Mouse (Mus musculus) lung, postnatal 0 days (tissue): ENCODE results near the gene Gm37240. TPM values are rescaled to one million over a fixed set of nuclear protein-coding genes. Genes with fewer than 3 reads are reported as not detected.

Experiments used
- ATAC-seq: fragments of 200-750 bp; cut with Nextera tagmentation; 2 replicates; pipeline ENCODE4 v1.8.0; 2017; ENCODE audit warnings: moderate library complexity
- DNase-seq: peaks from one replicate; pipeline ENCODE4 v3.0.0-alpha.2; 2016; ENCODE audit warnings: low spot score
- H3K27ac ChIP-seq: fragments of 300-500 bp; sonication (generic); 2 replicates; pipeline ENCODE4 v1.5.1; 2014; ENCODE audit warnings: antibody characterized with exemption, mild to moderate bottlenecking, low read length, mixed read lengths
- H3K27me3 ChIP-seq: fragments of 300-500 bp; sonication (generic); replicated peaks from 2 replicates; pipeline ENCODE4 v1.6.1; 2014; ENCODE audit warnings: low read length, mixed read lengths; ENCODE audit not compliant: insufficient read depth
- H3K36me3 ChIP-seq: fragments of 300-500 bp; sonication (generic); 2 replicates; pipeline ENCODE4 v1.6.1; 2014; ENCODE audit warnings: low read length, mixed read lengths; ENCODE audit not compliant: insufficient read depth
- H3K4me1 ChIP-seq: fragments of 300-500 bp; sonication (generic); 2 replicates; pipeline ENCODE4 v1.6.1; 2014; ENCODE audit warnings: antibody characterized with exemption, low read depth, low read length, mixed read lengths; ENCODE audit not compliant: insufficient read depth
- H3K4me2 ChIP-seq: fragments of 300-500 bp; sonication (generic); replicated peaks from 2 replicates; pipeline ENCODE4 v1.6.1; 2014; ENCODE audit warnings: low read depth, mild to moderate bottlenecking, low read length, moderate library complexity, mixed read lengths
- H3K4me3 ChIP-seq: fragments of 300-500 bp; sonication (generic); 2 replicates; pipeline ENCODE4 v1.5.1; 2014; ENCODE audit warnings: low read depth, low read length
- H3K9ac ChIP-seq: fragments of 300-500 bp; sonication (generic); replicated peaks from 2 replicates; pipeline ENCODE4 v1.6.1; 2014; ENCODE audit warnings: low read depth, mild to moderate bottlenecking
- H3K9me3 ChIP-seq: fragments of 300-500 bp; sonication (generic); 2 replicates; pipeline ENCODE4 v1.6.1; 2016; ENCODE audit warnings: low read length, mixed read lengths
- CTCF ChIP-seq: IDR thresholded peaks from 2 replicates; pipeline ENCODE4 v1.5.1; 2016; ENCODE audit warnings: antibody characterized with exemption, mild to moderate bottlenecking
- EP300 ChIP-seq: IDR thresholded peaks from 2 replicates; pipeline ENCODE4 v1.6.1; 2016; ENCODE audit warnings: antibody characterized with exemption, mild to moderate bottlenecking, control low read depth
- WGBS: fragments of 180-500 bp; shearing (Covaris S2); extraction: QIAGEN DNeasy Blood & Tissue Kit; methylation state at CpG from one replicate; pipeline ENCODE4 v1.1.7; 2014; 5-methylcytosine and 5-hydroxymethylcytosine counted together
- polyA plus RNA-seq: library from polyadenylated mRNA; unstranded; fragments of >200 nt; fragmentation: Nextera tagmentation; extraction: Ambion mirVana; gene quantifications from 2 replicates; pipeline ENCODE4 v1.2.1, GENCODE M21; 2015

Gm37240 gene
- polyA plus RNA-seq, 1 experiment from 2014 or later = 8.9 TPM

DNA sequence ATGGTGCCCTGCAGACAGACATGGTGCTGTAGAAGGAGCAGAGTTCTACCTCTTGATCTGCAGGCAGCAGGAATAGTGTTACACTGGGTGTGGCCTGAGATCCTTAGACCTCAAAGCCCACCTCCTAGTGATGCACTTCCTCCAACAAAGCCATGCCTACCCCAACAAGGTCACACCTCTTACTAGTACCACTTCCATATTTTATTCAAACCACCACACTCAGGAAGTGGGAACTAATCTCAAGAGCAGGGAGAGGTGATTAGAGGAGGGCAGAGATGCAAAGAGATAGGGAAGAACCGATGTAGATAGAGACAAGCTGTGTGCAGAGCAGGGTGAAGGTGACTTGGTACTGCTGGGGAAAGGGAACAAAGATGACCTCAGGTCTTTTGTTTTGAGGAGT, 773.8 kb downstream of the Gm37240 start:
- Histone ChIP-seq H3K4me1 (no peaks in the 10 kb centered on the region), H3K27ac (no peak overlapping the region), H3K9ac (no peak overlapping the region), H3K4me3 (no peak overlapping the region), H3K27me3 (no peaks in the 10 kb centered on the region), H3K9me3 (no peaks in the 10 kb centered on the region), H3K36me3 (no peaks in the 10 kb centered on the region), H3K4me2 (no peak overlapping the region)
- ATAC-seq (no peak), DNase-seq (no peak)
- 64% methylated on average over 1 of the region's 1 CpGs for WGBS
- no peak for TF ChIP-seq EP300
- no peak for TF ChIP-seq CTCF

GRCm38 (mm10) chr3:85110762-85111161, 776.6 kb downstream of the Gm37240 start:
- H3K4me1 ChIP-seq = no peaks in the 10 kb centered on the region
- no peak overlapping the region for H3K4me3 ChIP-seq
- TF ChIP-seq EP300 = no peak
- TF ChIP-seq CTCF = no peak
- ATAC-seq = no peak
- WGBS = 62% methylated on average over 4 of the region's 4 CpGs
- H3K27ac ChIP-seq = no peak overlapping the region
- H3K36me3 ChIP-seq = no peaks in the 10 kb centered on the region
- DNase-seq = no peak
- H3K9me3 ChIP-seq = no peaks in the 10 kb centered on the region
- no peak overlapping the region for H3K4me2 ChIP-seq
- H3K9ac ChIP-seq = no peak overlapping the region
- no peaks in the 10 kb centered on the region for H3K27me3 ChIP-seq

DNA sequence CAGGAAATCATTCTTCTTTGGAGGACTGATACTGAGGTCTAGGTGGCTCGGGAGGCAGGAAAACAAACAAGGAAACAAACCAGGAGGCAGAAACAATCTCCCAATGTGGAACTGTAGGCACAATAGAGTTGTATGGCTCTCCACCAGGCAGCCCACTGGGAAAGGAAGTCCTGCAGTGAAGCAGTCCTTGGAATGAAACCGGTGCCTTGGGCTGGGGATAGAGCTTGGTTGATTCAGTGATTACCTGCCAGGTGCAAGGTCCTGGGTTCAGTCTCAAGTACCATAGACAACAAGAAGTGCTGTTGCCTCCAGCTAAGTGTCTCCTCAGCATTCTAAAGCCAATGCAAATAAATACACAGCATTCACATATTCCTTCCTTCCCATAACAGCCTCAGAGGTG, 778.1 kb downstream of the Gm37240 start:
- Histone ChIP-seq H3K27ac (no peak overlapping the region), H3K36me3 (no peaks in the 10 kb centered on the region), H3K9ac (no peak overlapping the region), H3K4me1 (no peaks in the 10 kb centered on the region), H3K4me3 (no peak overlapping the region), H3K9me3 (no peaks in the 10 kb centered on the region), H3K27me3 (no peaks in the 10 kb centered on the region), H3K4me2 (no peak overlapping the region)
- WGBS = 39% methylated on average over 2 of the region's 2 CpGs
- DNase-seq (no peak), ATAC-seq (no peak)
- TF ChIP-seq CTCF = no peak
- no peak for TF ChIP-seq EP300

- H3K27me3 ChIP-seq = no peaks in the 10 kb centered on the region
- ATAC-seq (no peak), DNase-seq (no peak)
- H3K9me3 ChIP-seq = no peaks in the 10 kb centered on the region
- H3K4me1 ChIP-seq = no peaks in the 10 kb centered on the region
- H3K9ac ChIP-seq = no peak overlapping the region
- WGBS = 86% methylated on average over 3 of the region's 3 CpGs
- H3K4me3 ChIP-seq = no peak overlapping the region
- H3K4me2 ChIP-seq = no peak overlapping the region
- H3K36me3 ChIP-seq = no peaks in the 10 kb centered on the region
- TF ChIP-seq EP300 = no peak
- TF ChIP-seq CTCF = no peak
- H3K27ac ChIP-seq = no peak overlapping the region
Observed at GRCm38 (mm10) chr3:85108396-85108795, 778.9 kb downstream of the Gm37240 start.

DNA sequence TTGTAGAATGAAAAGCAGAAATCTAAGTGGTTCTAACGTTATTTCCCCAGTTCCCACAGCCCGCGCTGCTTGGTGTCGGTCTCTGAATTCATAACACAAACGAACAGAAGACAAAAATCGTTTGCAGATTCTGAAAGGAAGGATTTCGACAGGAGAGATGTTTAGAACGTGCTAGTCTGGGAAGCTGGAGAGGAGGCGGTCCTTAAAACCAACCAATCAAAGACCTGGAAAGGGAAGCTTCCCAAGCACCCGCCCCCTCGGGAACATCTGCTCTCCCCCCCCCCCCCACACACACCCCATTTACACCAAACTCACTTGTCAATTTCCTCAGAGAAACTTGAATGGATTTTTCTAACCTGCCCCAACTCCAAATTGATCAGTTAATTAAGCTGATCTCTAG, 780.4 kb downstream of the Gm37240 start:
- no peak for ATAC-seq
- no peak overlapping the region for H3K9ac ChIP-seq
- 47% methylated on average over 11 of the region's 11 CpGs for WGBS
- H3K27ac ChIP-seq = no peak overlapping the region
- H3K4me1 ChIP-seq = no peaks in the 10 kb centered on the region
- no peaks in the 10 kb centered on the region for H3K36me3 ChIP-seq
- H3K4me2 ChIP-seq = no peak overlapping the region
- peak; percentile 25 for DNase-seq
- H3K9me3 ChIP-seq = no peaks in the 10 kb centered on the region
- TF ChIP-seq CTCF (no peak), EP300 (no peak)
- H3K27me3 ChIP-seq = no peaks in the 10 kb centered on the region
- H3K4me3 ChIP-seq = no peak overlapping the region

DNA sequence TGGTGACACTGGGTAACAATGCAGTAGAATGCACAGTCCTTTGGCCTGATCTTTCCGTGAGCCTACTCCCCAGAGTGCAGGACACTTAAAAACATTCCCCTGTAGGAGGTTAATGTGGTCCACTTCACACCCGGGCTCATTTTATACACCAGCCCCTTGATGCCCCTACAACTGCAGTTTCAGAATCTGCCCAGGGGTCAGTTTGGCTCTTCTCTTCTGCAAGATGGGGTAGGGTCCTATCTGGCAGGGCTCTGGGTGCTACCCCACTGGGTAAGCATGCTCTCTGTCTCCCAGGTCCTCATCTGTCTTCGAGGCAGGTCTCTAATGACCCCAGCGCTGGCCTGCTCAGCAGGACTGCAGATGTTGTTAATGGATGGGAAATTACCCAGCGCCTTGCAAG, 783.0 kb downstream of the Gm37240 start:
- Histone ChIP-seq H3K4me1 (no peaks in the 10 kb centered on the region), H3K9me3 (no peaks in the 10 kb centered on the region), H3K4me3 (no peak overlapping the region), H3K4me2 (no peak overlapping the region), H3K9ac (no peak overlapping the region), H3K36me3 (no peaks in the 10 kb centered on the region), H3K27me3 (no peaks in the 10 kb centered on the region), H3K27ac (no peak overlapping the region)
- ATAC-seq (no peak), DNase-seq (no peak)
- WGBS = 47% methylated on average over 5 of the region's 5 CpGs
- no peak for TF ChIP-seq EP300
- no peak for TF ChIP-seq CTCF

DNA sequence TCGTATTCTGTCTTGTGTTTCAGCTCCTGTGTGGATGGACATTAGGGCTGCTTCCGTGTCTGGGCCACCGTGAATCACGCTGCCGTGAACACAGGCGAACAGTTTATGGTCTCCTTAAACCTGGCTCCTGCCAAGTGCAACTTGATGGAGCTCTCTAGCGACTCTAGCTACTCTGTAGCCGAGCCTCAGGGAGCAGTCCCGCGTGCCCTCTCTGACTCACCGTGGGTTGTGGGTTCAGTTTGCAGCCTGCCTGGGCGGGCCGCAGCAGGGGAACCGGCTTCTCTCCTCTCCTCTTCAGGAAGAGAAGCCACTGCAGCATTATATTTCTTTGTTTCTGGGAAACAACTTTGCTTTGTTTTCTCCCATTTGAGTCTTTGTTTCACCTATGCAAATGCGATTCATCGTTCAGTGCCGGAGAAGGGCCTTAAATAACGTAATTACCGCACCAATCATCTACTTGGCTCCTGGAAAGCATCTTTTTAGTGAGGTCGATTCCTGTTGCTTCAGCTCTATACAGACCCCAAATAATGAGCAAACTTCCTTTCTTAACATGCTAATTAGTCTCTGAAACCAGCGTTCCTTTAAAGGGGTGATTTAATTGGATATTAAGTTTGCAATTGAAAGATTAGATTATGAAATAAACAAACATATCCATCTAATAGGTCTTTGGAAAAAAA, 806.3 kb downstream of the Gm37240 start:
- ATAC-seq = no peak
- DNase-seq = no peak
- Histone ChIP-seq H3K9me3 (no peaks in the 10 kb centered on the region), H3K9ac (no peak overlapping the region), H3K27me3 (no peaks in the 10 kb centered on the region), H3K27ac (no peak overlapping the region), H3K4me1 (no peaks in the 10 kb centered on the region), H3K4me2 (no peak overlapping the region), H3K4me3 (no peak overlapping the region), H3K36me3 (no peaks in the 10 kb centered on the region)
- WGBS = 80% methylated on average over 21 of the region's 21 CpGs
- TF ChIP-seq CTCF = no peak
- TF ChIP-seq EP300 = no peak
